Mouse (Mus musculus) hindbrain, embryonic 11.5 days (tissue): Measurements from ENCODE around the gene Rabgap1l. TPM values are rescaled to one million over a fixed set of nuclear protein-coding genes. Genes with fewer than 3 reads are reported as not detected.

Experiments
- ATAC-seq: fragments of 200-750 bp; cut with Nextera tagmentation; 2 replicates; pipeline ENCODE4 v1.8.0; 2017; ENCODE audit warnings: mild to moderate bottlenecking, moderate TSS enrichment, moderate library complexity; ENCODE audit not compliant: low FRiP score
- DNase-seq: peaks from one replicate; pipeline ENCODE4 v3.0.0-alpha.2; 2015; ENCODE audit warnings: low spot score
- H3K27ac ChIP-seq: fragments of 300-500 bp; sonication (generic); 2 replicates; pipeline ENCODE4 v1.5.1; 2014; ENCODE audit warnings: mild to moderate bottlenecking, low read depth, low read length
- H3K27me3 ChIP-seq: fragments of 300-500 bp; sonication (generic); 2 replicates; pipeline ENCODE4 v1.6.1; 2014; ENCODE audit warnings: mild to moderate bottlenecking, low read length, moderate library complexity, mixed read lengths; ENCODE audit not compliant: control insufficient read depth, insufficient read depth
- H3K36me3 ChIP-seq: fragments of 300-500 bp; sonication (generic); 2 replicates; pipeline ENCODE4 v1.6.1; 2014; ENCODE audit warnings: mild to moderate bottlenecking, low read length, moderate library complexity, mixed read lengths; ENCODE audit not compliant: control insufficient read depth, insufficient read depth
- H3K4me1 ChIP-seq: fragments of 300-500 bp; sonication (generic); replicated peaks from 2 replicates; pipeline ENCODE4 v1.6.1; 2014; ENCODE audit warnings: low read length, mixed read lengths; ENCODE audit not compliant: control insufficient read depth, insufficient read depth
- H3K4me2 ChIP-seq: fragments of 300-500 bp; sonication (generic); replicated peaks from 2 replicates; pipeline ENCODE4 v1.6.1; 2014; ENCODE audit warnings: mild to moderate bottlenecking, low read depth, low read length
- H3K4me3 ChIP-seq: fragments of 300-500 bp; sonication (generic); 2 replicates; pipeline ENCODE4 v1.5.1; 2014; ENCODE audit warnings: low read depth, low read length
- H3K9ac ChIP-seq: fragments of 300-500 bp; sonication (generic); 2 replicates; pipeline ENCODE4 v1.6.1; 2014; ENCODE audit warnings: low read depth, low read length
- H3K9me3 ChIP-seq: fragments of 300-500 bp; sonication (generic); 2 replicates; pipeline ENCODE4 v1.6.1; 2016; ENCODE audit warnings: low read length; ENCODE audit not compliant: control insufficient read depth
- WGBS: fragments of 180-500 bp; shearing (Covaris S2); extraction: QIAGEN DNeasy Blood & Tissue Kit; methylation state at CpG from one replicate; pipeline ENCODE4 v1.1.7; 2014; 5-methylcytosine and 5-hydroxymethylcytosine counted together
- polyA plus RNA-seq: library from polyadenylated mRNA; unstranded; fragments of >200 nt; fragmentation: Nextera tagmentation; extraction: Ambion mirVana; gene quantifications from 2 replicates; pipeline ENCODE4 v1.2.1, GENCODE M21; 2014

Rabgap1l gene
- polyA plus RNA-seq, 1 experiment from 2014 or later, result 20.0 TPM

DNA sequence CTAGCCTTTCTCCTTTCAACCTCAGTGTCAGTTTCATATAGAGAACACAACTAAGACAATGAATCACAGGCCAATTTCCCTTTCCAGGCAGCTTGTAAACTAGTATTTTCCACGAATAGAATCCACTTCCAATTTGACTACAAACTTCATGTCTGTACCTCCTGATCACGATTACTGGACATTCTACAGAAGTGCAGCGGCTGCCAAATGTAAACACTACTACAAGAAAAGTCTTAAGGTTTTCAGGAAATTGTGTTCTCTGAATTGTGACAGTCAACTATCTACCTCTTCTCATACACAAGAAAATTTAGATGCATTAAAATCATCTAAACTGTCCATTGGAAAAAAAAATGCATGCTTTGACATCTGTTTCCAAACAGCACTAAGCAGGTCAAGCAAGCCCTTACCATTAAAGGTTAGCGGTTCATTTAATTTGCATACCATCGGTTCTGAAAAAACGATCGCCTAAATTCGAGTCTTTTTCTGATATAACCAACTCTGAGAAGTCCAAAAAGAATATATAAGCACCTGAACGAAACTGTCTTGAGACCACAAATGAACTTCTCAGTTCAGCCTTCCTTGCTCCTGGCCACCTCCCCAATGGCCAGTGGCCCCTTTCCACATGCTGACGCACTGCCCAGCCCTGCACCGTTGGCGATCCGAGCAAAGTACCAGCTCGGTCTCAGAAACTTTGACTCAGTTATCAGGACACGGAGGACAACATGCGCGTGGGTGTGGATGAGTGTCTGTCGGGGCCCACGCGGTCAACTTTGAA is 1.4 kb downstream of the Rabgap1l start:
- ATAC-seq (peak; percentile 43), DNase-seq (no peak)
- WGBS, result 11% methylated on average over 20 of the region's 20 CpGs
- Histone ChIP-seq H3K36me3 (no peaks in the 10 kb centered on the region), H3K27me3 (no peaks in the 10 kb centered on the region), H3K9me3 (no peaks in the 10 kb centered on the region), H3K4me2 (peak overlapping the region; percentile 96), H3K9ac (peak overlapping the region; percentile 84; the same call in 1 of the 2 replicates), H3K4me3 (peak overlapping the region; percentile 90), H3K4me1 (no peaks in the 10 kb centered on the region), H3K27ac (no peak overlapping the region)

- Histone ChIP-seq H3K36me3 (no peaks in the 10 kb centered on the region), H3K9me3 (no peaks in the 10 kb centered on the region), H3K27ac (no peak overlapping the region), H3K4me3 (no peak overlapping the region), H3K27me3 (no peaks in the 10 kb centered on the region), H3K4me2 (no peak overlapping the region), H3K9ac (no peak overlapping the region), H3K4me1 (no peaks in the 10 kb centered on the region)
- ATAC-seq, result no peak
- no peak for DNase-seq
Measured at GRCm38 (mm10) chr1:160790630-160791029, 2.4 kb downstream of the Rabgap1l start.

DNA sequence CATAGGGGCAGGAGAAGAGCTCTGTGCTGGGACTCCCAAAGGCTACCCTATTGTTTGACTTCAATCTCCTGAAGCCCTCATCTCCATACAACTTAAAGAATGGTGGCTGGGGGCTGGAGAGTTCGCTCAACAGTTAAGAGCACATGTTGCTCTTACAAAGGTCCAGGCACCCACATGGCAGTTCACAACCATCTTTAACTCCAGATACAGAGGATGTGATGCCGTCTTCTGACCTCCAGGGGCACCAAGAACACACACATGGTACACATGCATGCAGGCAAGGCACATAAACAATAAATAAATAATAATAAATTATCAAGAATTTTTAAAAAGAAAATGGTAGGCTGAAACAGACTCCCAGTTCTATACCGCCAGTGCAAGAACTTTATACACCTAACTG is 3.1 kb downstream of the Rabgap1l start:
- Histone ChIP-seq H3K27me3 (no peaks in the 10 kb centered on the region), H3K9ac (no peak overlapping the region), H3K4me2 (no peak overlapping the region), H3K36me3 (no peaks in the 10 kb centered on the region), H3K4me3 (no peak overlapping the region), H3K4me1 (no peaks in the 10 kb centered on the region), H3K9me3 (no peaks in the 10 kb centered on the region), H3K27ac (no peak overlapping the region)
- ATAC-seq, result no peak
- DNase-seq, result no peak
- 87% methylated on average over 3 of the region's 3 CpGs for WGBS

- no peak overlapping the region for H3K9ac ChIP-seq
- WGBS, result 86% methylated on average over 1 of the region's 1 CpGs
- ATAC-seq (no peak), DNase-seq (no peak)
- H3K4me1 ChIP-seq, result no peaks in the 10 kb centered on the region
- H3K27ac ChIP-seq, result no peak overlapping the region
- no peak overlapping the region for H3K4me2 ChIP-seq
- no peaks in the 10 kb centered on the region for H3K9me3 ChIP-seq
- H3K27me3 ChIP-seq, result no peaks in the 10 kb centered on the region
- H3K36me3 ChIP-seq, result no peaks in the 10 kb centered on the region
- H3K4me3 ChIP-seq, result no peak overlapping the region
Measured at GRCm38 (mm10) chr1:160787926-160788325, 5.1 kb downstream of the Rabgap1l start.

- DNase-seq (no peak), ATAC-seq (no peak)
- 85% methylated on average over 3 of the region's 3 CpGs for WGBS
- no peak overlapping the region for H3K9ac ChIP-seq
- H3K9me3 ChIP-seq, result no peaks in the 10 kb centered on the region
- no peaks in the 10 kb centered on the region for H3K27me3 ChIP-seq
- no peak overlapping the region for H3K27ac ChIP-seq
- H3K4me2 ChIP-seq, result no peak overlapping the region
- no peaks in the 10 kb centered on the region for H3K36me3 ChIP-seq
- no peak overlapping the region for H3K4me3 ChIP-seq
- H3K4me1 ChIP-seq, result no peaks in the 10 kb centered on the region
Measured at GRCm38 (mm10) chr1:160787164-160787563, 5.8 kb downstream of the Rabgap1l start.

DNA sequence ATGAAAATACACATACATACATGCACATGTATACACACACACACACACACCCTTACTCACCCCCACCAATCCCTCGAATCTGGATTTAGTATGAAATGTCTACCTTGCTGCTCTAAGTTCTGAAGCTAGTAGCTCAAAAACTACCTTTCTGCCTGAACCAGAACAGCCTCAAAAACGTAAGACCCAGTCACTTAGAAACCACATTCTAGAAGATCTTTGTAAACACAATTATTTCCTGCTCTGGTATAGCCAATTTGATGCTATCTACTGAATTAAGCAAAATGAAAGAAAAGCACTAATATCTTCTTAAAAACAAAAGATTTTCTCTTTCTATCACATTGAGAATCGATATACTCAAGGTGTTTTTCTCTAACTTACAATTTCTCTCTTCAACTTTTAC is 6.4 kb downstream of the Rabgap1l start:
- WGBS, result 88% methylated on average over 3 of the region's 3 CpGs

GRCm38 (mm10) chr1:160785681-160786225 is 7.3 kb downstream of the Rabgap1l start:
- Histone ChIP-seq H3K27me3 (no peaks in the 10 kb centered on the region), H3K9me3 (no peaks in the 10 kb centered on the region), H3K27ac (no peak overlapping the region), H3K36me3 (no peaks in the 10 kb centered on the region), H3K9ac (no peak overlapping the region), H3K4me2 (no peak overlapping the region), H3K4me3 (no peak overlapping the region), H3K4me1 (no peaks in the 10 kb centered on the region)
- no peak for ATAC-seq
- DNase-seq, result no peak
- 81% methylated on average over 4 of the region's 4 CpGs for WGBS

More for the DNA sequence above, 6.4 kb downstream of the Rabgap1l start:
- H3K9me3 ChIP-seq, result no peaks in the 10 kb centered on the region
- H3K9ac ChIP-seq, result no peak overlapping the region
- no peak overlapping the region for H3K27ac ChIP-seq
- ATAC-seq, result no peak
- H3K36me3 ChIP-seq, result no peaks in the 10 kb centered on the region
- H3K4me2 ChIP-seq, result no peak overlapping the region
- no peak for DNase-seq
- no peaks in the 10 kb centered on the region for H3K4me1 ChIP-seq
- no peak overlapping the region for H3K4me3 ChIP-seq
- no peaks in the 10 kb centered on the region for H3K27me3 ChIP-seq

GRCm38 (mm10) chr1:160784122-160784521 is 8.9 kb downstream of the Rabgap1l start:
- no peaks in the 10 kb centered on the region for H3K9me3 ChIP-seq
- 88% methylated on average over 1 of the region's 1 CpGs for WGBS
- H3K9ac ChIP-seq, result no peak overlapping the region
- no peak for DNase-seq
- no peak overlapping the region for H3K4me3 ChIP-seq
- H3K27me3 ChIP-seq, result no peaks in the 10 kb centered on the region
- no peak overlapping the region for H3K27ac ChIP-seq
- no peaks in the 10 kb centered on the region for H3K36me3 ChIP-seq
- H3K4me1 ChIP-seq, result no peaks in the 10 kb centered on the region
- H3K4me2 ChIP-seq, result no peak overlapping the region
- ATAC-seq, result no peak

DNA sequence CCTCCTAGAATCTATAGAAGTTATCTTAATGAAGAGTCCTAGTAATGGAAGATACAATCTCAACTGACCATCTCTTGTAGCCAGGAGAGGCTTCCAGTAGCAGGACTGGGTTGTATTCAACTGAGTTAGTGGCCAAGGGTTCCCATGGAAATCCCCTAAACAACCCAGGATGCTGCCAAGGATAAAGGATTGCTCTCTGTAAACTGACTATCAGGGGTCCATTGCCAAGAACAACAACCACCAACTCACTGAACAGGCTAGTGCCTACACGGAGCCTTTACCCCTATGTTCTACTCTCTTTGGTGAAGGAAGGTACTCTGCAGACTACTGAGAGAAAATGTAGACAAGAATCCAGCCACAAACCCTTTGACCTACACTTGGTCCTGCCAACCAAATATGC is 18.8 kb downstream of the Rabgap1l start:
- Histone ChIP-seq H3K4me2 (no peak overlapping the region), H3K27me3 (no peaks in the 10 kb centered on the region), H3K9ac (no peak overlapping the region), H3K27ac (no peak overlapping the region), H3K36me3 (no peaks in the 10 kb centered on the region), H3K9me3 (no peaks in the 10 kb centered on the region), H3K4me1 (no peaks in the 10 kb centered on the region), H3K4me3 (no peak overlapping the region)
- ATAC-seq (no peak), DNase-seq (no peak)
- 81% methylated on average over 1 of the region's 1 CpGs for WGBS
